Comparison of ENCODE assay signal across 20 mouse cellular contexts in genomic region chr13:52654081-52654829, GRCm38 (mm10).
DNase-seq lines count a peak whose midpoint lies in the region; ATAC-seq and TF ChIP-seq lines count a peak whose summit lies in the region.
"Had no signal": no experiment of that assay in that cellular context is flagged by ENCODE, and none has a peak within 500 bp of the region (broad histone marks: within the 10 kb centered on the region; RNA-seq: fewer than 3 reads in every experiment).

No protein-coding gene starts in this region.

- no peak overlapping the region for H3K4me2 ChIP-seq in heart, embryonic 11.5 days
- H3K4me2 ChIP-seq in CH12.LX (ENCODE audit: insufficient read depth, low read depth, poor library complexity, severe bottlenecking) = no peak overlapping the region
- no peak overlapping the region for H3K4me2 ChIP-seq in lung, embryonic 16.5 days (ENCODE audit: low read depth, low read length)
- H3K4me2 ChIP-seq: hindbrain, embryonic 13.5 days; limb, embryonic 15.5 days; midbrain, embryonic 12.5 days had no signal

- no peak for ATAC-seq in heart, embryonic 11.5 days (replicated peaks; ENCODE audit: insufficient number of reproducible peaks, low FRiP score, low TSS enrichment)
- peak; percentile 48; the same call in 1 of the 2 replicates for ATAC-seq in lung, embryonic 16.5 days (ENCODE audit: low read depth)
- no peak for ATAC-seq in frontal cortex, adult (ENCODE audit: low TSS enrichment)
- ATAC-seq: intestine, embryonic 16.5 days; liver, postnatal 0 days; Patski had no signal

- no peak for TF ChIP-seq EP300 in CH12.LX (IDR thresholded peaks at IDR 0.05; ENCODE audit: low read length)

- H3K79me2 ChIP-seq in CH12.LX (replicated peaks; ENCODE audit: control insufficient read depth, extremely low read depth, insufficient read depth, poor library complexity, severe bottlenecking) = no peaks in the 10 kb centered on the region

- peak; percentile 94 for DNase-seq in heart, adult 11 months
- DNase-seq in CH12.LX (ENCODE audit: extremely low read depth) = no peak
- peak; percentile 38 for DNase-seq in gastrocnemius, postnatal 14 days
- DNase-seq in ovary, postnatal 10 days (ENCODE audit: low spot score) = no peak
- no peak for DNase-seq in thymus, adult 2 months
- DNase-seq: cerebellum, adult 11-12 months; kidney, postnatal 14 days; layer of hippocampus, adult 9-11 months; liver, postnatal 0 days; right cerebral cortex, adult 18-20 months had no signal

- dilution Hi-C loops in CH12.LX (cut with MboI; ENCODE audit: extremely low pct_ligation_motif_present, extremely low pct_unique_long_range_greater_than_20kb, low sequenced_read_pairs) = no loop called here

- no peak for TF ChIP-seq RAD21 in CH12.LX (IDR thresholded peaks at IDR 0.05; ENCODE audit: low read depth, low read length)

- TF ChIP-seq POLR2A in CH12.LX (IDR thresholded peaks at IDR 0.05; ENCODE audit: low read depth, low read length) = no peak
- no peak for TF ChIP-seq POLR2A in thymus, adult 2 months (IDR thresholded peaks at IDR 0.05; ENCODE audit: control insufficient read depth, extremely low read depth, insufficient read depth, low read length, poor library complexity)

- intact Hi-C loops in gastrocnemius, postnatal 14 days (cut with DNase I; ENCODE audit: low total_unique reads) = no loop called here

- no peak overlapping the region for H3K27ac ChIP-seq in heart, embryonic 11.5 days (ENCODE audit: low read depth, low read length)
- no peak overlapping the region for H3K27ac ChIP-seq in CH12.LX (ENCODE audit: insufficient read depth, low read depth)
- no peak overlapping the region for H3K27ac ChIP-seq in lung, embryonic 16.5 days (ENCODE audit: low read length)
- H3K27ac ChIP-seq in thymus, adult 2 months (ENCODE audit: control insufficient read depth, insufficient read depth, low read length) = no peak overlapping the region
- H3K27ac ChIP-seq: forebrain, embryonic 10.5 days; hindbrain, embryonic 13.5 days; limb, embryonic 15.5 days; midbrain, embryonic 12.5 days had no signal

- no peak for TF ChIP-seq CTCF in CH12.LX (conservative IDR thresholded peaks at IDR 0.05 in 1 of 2, IDR thresholded peaks at IDR 0.05 in 1 of 2; ENCODE audit: low read depth in 2 of 2, low read length in 2 of 2)
- TF ChIP-seq CTCF in thymus, adult 2 months (IDR thresholded peaks at IDR 0.05; ENCODE audit: borderline replicate concordance, control insufficient read depth, extremely low read depth, insufficient read depth, low read length, poor library complexity) = no peak

- H3K36me3 ChIP-seq in heart, embryonic 11.5 days (ENCODE audit: control insufficient read depth, insufficient read depth, low read length) = no peaks in the 10 kb centered on the region
- peaks cover 5 to 8% of the 10 kb centered on the region in 2 experiments for H3K36me3 ChIP-seq in CH12.LX (replicated peaks in 1 of 2; ENCODE audit: control insufficient read depth in 1 of 2, insufficient read depth in 1 of 2, low read length in 1 of 2)
- no peaks in the 10 kb centered on the region for H3K36me3 ChIP-seq in lung, embryonic 16.5 days (ENCODE audit: control insufficient read depth, insufficient read depth, low read length)
- no peaks in the 10 kb centered on the region for H3K36me3 ChIP-seq in thymus, adult 2 months (ENCODE audit: control insufficient read depth, insufficient read depth, low read length)
- H3K36me3 ChIP-seq: forebrain, embryonic 10.5 days; hindbrain, embryonic 13.5 days; limb, embryonic 15.5 days; midbrain, embryonic 12.5 days had no signal

- H3K27me3 ChIP-seq in heart, embryonic 11.5 days (ENCODE audit: control insufficient read depth, insufficient read depth, low read length) = peaks cover 18% of the 10 kb centered on the region
- no peaks in the 10 kb centered on the region for H3K27me3 ChIP-seq in CH12.LX (replicated peaks)
- peaks cover 3% of the 10 kb centered on the region; the same call in 1 of the 2 replicates for H3K27me3 ChIP-seq in lung, embryonic 16.5 days (ENCODE audit: control insufficient read depth, insufficient read depth, low read depth, low read length)
- no peaks in the 10 kb centered on the region for H3K27me3 ChIP-seq in thymus, adult 2 months (ENCODE audit: control insufficient read depth, insufficient read depth, low read length)
- H3K27me3 ChIP-seq: Patski had no signal

- H3K4me3 ChIP-seq in heart, embryonic 11.5 days (ENCODE audit: low read depth, low read length) = no peak overlapping the region
- no peak overlapping the region for H3K4me3 ChIP-seq in CH12.LX (replicated peaks in 1 of 3; ENCODE audit: low read depth in 2 of 3, low read length in 2 of 3, poor library complexity in 1 of 3)
- no peak overlapping the region for H3K4me3 ChIP-seq in lung, embryonic 16.5 days (ENCODE audit: low read length)
- no peak overlapping the region for H3K4me3 ChIP-seq in thymus, adult 2 months (ENCODE audit: control insufficient read depth, insufficient read depth, low read length)
- H3K4me3 ChIP-seq: forebrain, embryonic 10.5 days; hindbrain, embryonic 13.5 days; limb, embryonic 15.5 days; midbrain, embryonic 12.5 days; myocyte had no signal

- in situ Hi-C loops in CH12.LX (cut with MboI; ENCODE audit: low pct_ligation_motif_present, low pct_unique_long_range_greater_than_20kb, low sequenced_read_pairs) = no loop called here

- no peaks in the 10 kb centered on the region for H3K4me1 ChIP-seq in heart, embryonic 11.5 days (ENCODE audit: control insufficient read depth, insufficient read depth, low read length)
- peaks cover 25 to 30% of the 10 kb centered on the region in 2 experiments for H3K4me1 ChIP-seq in CH12.LX (ENCODE audit: control insufficient read depth in 1 of 2, insufficient read depth in 2 of 2)
- 0 out of 2 replicates have a peak, but pooled peaks cover 2% of the 10 kb centered on the region for H3K4me1 ChIP-seq in lung, embryonic 16.5 days (replicated peaks; ENCODE audit: control insufficient read depth, insufficient read depth, low read length)
- no peaks in the 10 kb centered on the region for H3K4me1 ChIP-seq in thymus, adult 2 months (replicated peaks; ENCODE audit: control insufficient read depth, insufficient read depth, low read length)
- H3K4me1 ChIP-seq: hindbrain, embryonic 13.5 days; limb, embryonic 15.5 days; midbrain, embryonic 12.5 days had no signal

- 74% methylated on average over 12 of the region's 12 CpGs for WGBS in heart, embryonic 11.5 days (ENCODE audit: insufficient replicate concordance)
- 51% methylated on average over 12 of the region's 12 CpGs for WGBS in lung, embryonic 16.5 days
- 81% methylated on average over 12 of the region's 12 CpGs for WGBS in thymus, adult 2 months

- no peak overlapping the region for H3K9ac ChIP-seq in heart, embryonic 11.5 days (ENCODE audit: low read depth, low read length)
- H3K9ac ChIP-seq in CH12.LX (ENCODE audit: insufficient read depth, low read depth) = no peak overlapping the region
- no peak overlapping the region for H3K9ac ChIP-seq in lung, embryonic 16.5 days (ENCODE audit: low read length)
- H3K9ac ChIP-seq: hindbrain, embryonic 13.5 days; limb, embryonic 15.5 days; liver, postnatal 0 days; midbrain, embryonic 12.5 days had no signal

- H3K9me3 ChIP-seq in heart, embryonic 11.5 days (replicated peaks; ENCODE audit: control insufficient read depth, low read length) = no peaks in the 10 kb centered on the region
- peaks cover 3% of the 10 kb centered on the region for H3K9me3 ChIP-seq in CH12.LX (replicated peaks; ENCODE audit: low read length)
- H3K9me3 ChIP-seq in lung, embryonic 16.5 days (ENCODE audit: control insufficient read depth, low read length) = no peaks in the 10 kb centered on the region
- H3K9me3 ChIP-seq: forebrain, embryonic 10.5 days; hindbrain, embryonic 13.5 days; limb, embryonic 15.5 days; midbrain, embryonic 12.5 days had no signal

TF ChIP-seq in CH12.LX, 34 proteins besides CTCF, POLR2A, EP300 and RAD21:
- no peak for TF ChIP-seq MEF2A (IDR thresholded peaks at IDR 0.05; ENCODE audit: borderline replicate concordance, low read depth, low read length)
- TF ChIP-seq MAX (IDR thresholded peaks at IDR 0.05; ENCODE audit: low read length) = 0 out of 2 replicates have a peak, but pooled peaks have one; percentile 24

Comparison
In these comparisons a context has a peak if more than half of its experiments do, and no peak if none do; other contexts are left out.
1. DNase-seq: peak in heart, adult 11 months (single experiment) and gastrocnemius, postnatal 14 days (single experiment); none in CH12.LX (single experiment), ovary, postnatal 10 days (single experiment) and thymus, adult 2 months (single experiment).